Mouse (Mus musculus): ENCODE results near the gene Itga2b. TPM values are rescaled to one million over a fixed set of nuclear protein-coding genes. Genes with fewer than 3 reads are reported as not detected.
A peak's percentile ranks its signal among the peaks of the same experiment; 100 is the strongest.

The Itga2b gene
- 2.2 and 3.7 TPM in 2 replicates for total RNA-seq (2014; rRNA removed)
- polyA plus RNA-seq (2015; fragmentation: Nextera tagmentation; extraction: Ambion mirVana), result 8.7 and 12.4 TPM in 2 replicates

DNA sequence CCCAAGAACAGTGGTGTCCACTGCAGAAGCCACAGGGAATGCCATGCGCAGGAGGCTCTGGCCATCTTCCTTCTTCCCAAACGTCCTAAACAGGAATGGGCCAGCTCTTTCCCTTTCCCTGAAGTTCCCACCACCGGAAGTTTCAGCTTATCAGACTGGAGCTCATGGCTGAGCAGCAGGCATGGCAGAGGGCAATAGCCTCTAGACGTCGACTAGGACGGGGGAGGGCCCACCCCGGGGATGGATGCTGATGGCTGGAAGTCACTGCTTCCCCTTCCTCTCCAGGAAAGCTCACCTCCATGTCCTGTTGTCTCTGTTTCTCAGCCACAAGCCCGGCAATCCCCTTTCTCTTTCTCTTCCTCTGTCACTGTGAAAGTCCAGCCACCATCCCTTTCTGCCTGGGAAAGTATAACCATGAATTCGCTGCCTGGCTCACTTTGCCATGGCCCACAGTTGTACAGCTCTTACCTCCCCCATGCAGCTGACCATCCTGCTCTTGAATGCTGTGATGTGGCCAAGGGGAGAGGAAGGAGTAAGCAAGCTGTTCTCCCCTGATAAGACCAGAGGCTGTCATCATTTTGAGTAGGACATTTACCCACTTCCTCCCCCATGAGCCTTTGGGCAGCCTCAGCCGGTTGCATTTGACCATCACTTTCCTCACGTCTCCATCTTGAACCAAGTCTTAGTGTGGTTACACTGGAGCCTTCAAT, at the start of gene Itga2b:
Gene Itga2b, minus strand, starts transcription at position 475 of the 710 bp plus-strand sequence.
- Histone ChIP-seq H3K4me2 (ENCODE audit: low read depth) (no peak within 1 kb of the TSS), H3K4me1 (ENCODE audit: insufficient read depth) (peaks cover 5% of the 10 kb centered on the region), H3K27ac (ENCODE audit: low read depth, low read length) (0 out of 2 replicates have a peak within 1 kb of the TSS, but pooled peaks have one; percentile 9), H3K9ac (no peak within 1 kb of the TSS), H3K9me3 (ENCODE audit: low read length) (no peaks in the 10 kb centered on the region), H3K27me3 (ENCODE audit: insufficient read depth, low read length) (no peaks in the 10 kb centered on the region), H3K4me3 (ENCODE audit: low read depth, low read length) (no peak within 1 kb of the TSS), H3K36me3 (ENCODE audit: insufficient read depth) (no peaks in the 10 kb centered on the region)
- no peak for TF ChIP-seq CTCF (IDR thresholded peaks at IDR 0.05; ENCODE audit: low read depth)
- WGBS, result 68% methylated on average over 11 of the region's 11 CpGs
- no peak for ATAC-seq
- DNase-seq, result no peak

DNA sequence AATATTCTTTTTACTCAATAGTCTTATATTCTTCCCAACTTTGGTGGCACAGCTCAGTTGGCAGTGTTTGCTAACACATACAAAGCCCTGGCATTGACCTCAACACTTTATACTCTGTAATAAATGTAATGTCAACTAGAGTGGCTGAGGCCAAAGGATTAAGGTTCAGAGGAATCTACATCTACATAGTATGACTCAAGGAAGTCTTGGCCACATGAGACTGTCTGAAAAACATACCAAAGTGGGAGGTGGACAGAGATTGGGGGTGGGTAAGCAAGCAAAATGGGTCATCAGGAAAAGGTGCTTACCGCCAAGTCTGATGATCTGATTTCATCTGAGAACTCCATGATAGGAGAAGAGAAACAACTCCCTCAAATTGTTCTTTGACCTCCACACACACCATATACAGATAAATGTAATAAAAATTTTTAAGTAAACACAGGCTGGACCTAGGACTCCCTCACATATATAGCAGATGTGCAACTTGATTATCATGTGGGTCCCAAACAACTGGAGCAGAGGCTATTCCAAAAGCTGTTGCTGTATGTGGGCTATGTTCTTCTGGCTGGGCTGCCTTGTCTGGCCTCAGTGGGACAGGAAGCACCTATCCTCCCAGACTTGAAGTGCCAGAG, 45.0 kb upstream of the Itga2b start:
- ATAC-seq, result no peak
- WGBS, result 100% methylated on average over 1 of the region's 1 CpGs
- H3K4me2 ChIP-seq (ENCODE audit: low read depth), result no peak overlapping the region
- TF ChIP-seq CTCF (IDR thresholded peaks at IDR 0.05; ENCODE audit: low read depth), result no peak
- H3K9ac ChIP-seq, result no peak overlapping the region
- H3K4me3 ChIP-seq (ENCODE audit: low read depth, low read length), result no peak overlapping the region
- no peaks in the 10 kb centered on the region for H3K27me3 ChIP-seq (ENCODE audit: insufficient read depth, low read length)
- DNase-seq, result no peak
- H3K27ac ChIP-seq (ENCODE audit: low read depth, low read length), result no peak overlapping the region
- no peaks in the 10 kb centered on the region for H3K9me3 ChIP-seq (ENCODE audit: low read length)
- no peaks in the 10 kb centered on the region for H3K4me1 ChIP-seq (ENCODE audit: insufficient read depth)
- H3K36me3 ChIP-seq (ENCODE audit: insufficient read depth), result no peaks in the 10 kb centered on the region

DNA sequence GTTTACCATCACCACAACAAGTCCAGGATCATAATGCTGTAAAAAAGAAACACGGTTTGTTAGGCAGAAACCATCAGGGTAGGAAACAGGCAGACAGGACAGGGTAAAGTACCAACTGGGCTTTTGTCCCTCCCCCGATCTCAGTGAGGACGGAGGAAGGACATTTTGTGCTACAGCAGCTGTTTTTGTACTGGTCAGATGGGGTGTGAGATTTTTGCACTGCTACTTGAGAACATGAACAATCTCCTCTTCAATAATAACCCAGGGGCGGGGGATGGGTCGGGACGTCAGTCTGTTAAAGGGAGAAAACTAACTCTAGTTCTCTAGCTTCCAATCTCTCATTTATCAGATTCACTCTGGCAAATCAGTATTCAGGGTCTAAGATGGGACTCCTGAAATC, 40.3 kb upstream of the Itga2b start:
- Histone ChIP-seq H3K9ac (no peak overlapping the region), H3K4me1 (ENCODE audit: insufficient read depth) (no peaks in the 10 kb centered on the region), H3K27me3 (ENCODE audit: insufficient read depth, low read length) (no peaks in the 10 kb centered on the region), H3K36me3 (ENCODE audit: insufficient read depth) (peaks cover under 1% of the 10 kb centered on the region; the same call in 1 of the 2 replicates), H3K4me3 (ENCODE audit: low read depth, low read length) (no peak overlapping the region), H3K27ac (ENCODE audit: low read depth, low read length) (no peak overlapping the region), H3K9me3 (ENCODE audit: low read length) (no peaks in the 10 kb centered on the region), H3K4me2 (ENCODE audit: low read depth) (no peak overlapping the region)
- no peak for TF ChIP-seq CTCF (IDR thresholded peaks at IDR 0.05; ENCODE audit: low read depth)
- DNase-seq (no peak), ATAC-seq (no peak)
- WGBS, result 61% methylated on average over 6 of the region's 6 CpGs

DNA sequence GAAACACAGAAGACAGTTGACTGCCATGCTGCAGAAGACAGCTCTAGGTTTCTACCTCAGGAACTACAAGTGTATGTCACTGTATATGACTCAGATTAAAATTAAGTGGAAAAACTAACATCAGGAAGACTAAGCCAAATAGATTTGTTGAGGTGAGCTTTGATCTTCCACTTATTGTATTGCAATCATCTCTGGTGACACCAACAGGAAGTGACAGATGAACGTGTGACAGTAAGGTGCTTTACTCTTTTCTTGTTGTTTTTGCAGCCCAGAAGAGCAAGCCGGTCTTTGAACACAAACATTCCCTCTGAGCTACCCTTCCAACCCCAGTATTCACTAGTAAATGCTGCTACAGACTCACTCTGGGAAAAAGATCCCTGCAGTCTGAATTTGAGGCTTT, 26.8 kb upstream of the Itga2b start:
- DNase-seq, result no peak
- no peaks in the 10 kb centered on the region for H3K9me3 ChIP-seq (ENCODE audit: low read length)
- H3K27me3 ChIP-seq (ENCODE audit: insufficient read depth, low read length), result no peaks in the 10 kb centered on the region
- H3K4me2 ChIP-seq (ENCODE audit: low read depth), result no peak overlapping the region
- H3K4me1 ChIP-seq (ENCODE audit: insufficient read depth), result no peaks in the 10 kb centered on the region
- no peak for ATAC-seq
- peaks cover 36% of the 10 kb centered on the region for H3K36me3 ChIP-seq (ENCODE audit: insufficient read depth)
- TF ChIP-seq CTCF (IDR thresholded peaks at IDR 0.05; ENCODE audit: low read depth), result no peak
- 77% methylated on average over 2 of the region's 2 CpGs for WGBS
- no peak overlapping the region for H3K9ac ChIP-seq
- no peak overlapping the region for H3K4me3 ChIP-seq (ENCODE audit: low read depth, low read length)
- no peak overlapping the region for H3K27ac ChIP-seq (ENCODE audit: low read depth, low read length)

DNA sequence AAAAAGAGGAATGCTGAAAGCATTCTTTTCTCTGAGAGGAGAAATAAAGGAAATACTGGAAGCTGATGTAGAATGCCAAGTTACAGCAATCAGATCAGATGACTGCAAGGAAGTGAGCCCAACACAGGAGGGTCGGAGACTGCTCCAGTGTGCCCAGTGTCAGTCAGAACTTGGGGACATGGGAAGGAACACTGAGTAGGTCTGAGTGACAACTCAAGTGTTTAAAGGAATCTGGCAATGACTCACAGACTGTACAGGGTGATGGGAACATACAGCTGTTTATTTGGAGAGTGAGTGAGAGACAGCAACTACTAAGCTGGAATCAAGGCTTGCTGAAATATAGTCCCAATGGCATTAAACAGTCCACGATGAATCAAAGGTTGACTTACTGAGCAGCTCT, 26.3 kb upstream of the Itga2b start:
- 93% methylated on average over 2 of the region's 2 CpGs for WGBS
- no peak overlapping the region for H3K4me3 ChIP-seq (ENCODE audit: low read depth, low read length)
- no peak for TF ChIP-seq CTCF (IDR thresholded peaks at IDR 0.05; ENCODE audit: low read depth)

DNA sequence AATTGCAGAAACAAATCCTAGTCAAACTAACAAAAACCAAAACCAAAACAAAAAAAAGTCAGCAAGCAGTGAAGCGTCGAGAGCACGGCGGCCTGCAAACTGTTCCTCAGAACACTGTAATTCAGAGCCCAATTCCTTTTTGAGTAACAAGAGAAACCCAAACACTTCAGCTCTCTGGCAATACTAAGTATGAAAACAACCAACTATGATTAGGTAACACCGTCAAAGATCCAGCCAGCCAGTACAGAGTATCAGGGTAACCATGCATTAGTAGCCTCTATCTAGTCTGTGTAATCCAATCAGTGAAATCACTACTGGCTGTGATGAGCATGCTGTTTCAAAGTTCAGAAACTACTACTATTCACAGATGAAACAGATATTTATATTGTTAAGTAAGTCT, 25.8 kb upstream of the Itga2b start:
- DNase-seq (no peak), ATAC-seq (no peak)
- no peak overlapping the region for H3K4me3 ChIP-seq (ENCODE audit: low read depth, low read length)
- H3K27me3 ChIP-seq (ENCODE audit: insufficient read depth, low read length), result no peaks in the 10 kb centered on the region
- TF ChIP-seq CTCF (IDR thresholded peaks at IDR 0.05; ENCODE audit: low read depth), result no peak
- no peak overlapping the region for H3K4me2 ChIP-seq (ENCODE audit: low read depth)
- H3K27ac ChIP-seq (ENCODE audit: low read depth, low read length), result no peak overlapping the region
- H3K4me1 ChIP-seq (ENCODE audit: insufficient read depth), result no peaks in the 10 kb centered on the region
- H3K9me3 ChIP-seq (ENCODE audit: low read length), result no peaks in the 10 kb centered on the region
- WGBS, result 96% methylated on average over 5 of the region's 5 CpGs
- H3K36me3 ChIP-seq (ENCODE audit: insufficient read depth), result peaks cover 35% of the 10 kb centered on the region
- H3K9ac ChIP-seq, result no peak overlapping the region

More for the DNA sequence above, 26.3 kb upstream of the Itga2b start:
- ATAC-seq (no peak), DNase-seq (no peak)
- Histone ChIP-seq H3K4me1 (ENCODE audit: insufficient read depth) (no peaks in the 10 kb centered on the region), H3K27ac (ENCODE audit: low read depth, low read length) (no peak overlapping the region), H3K27me3 (ENCODE audit: insufficient read depth, low read length) (no peaks in the 10 kb centered on the region), H3K9ac (no peak overlapping the region), H3K4me2 (ENCODE audit: low read depth) (no peak overlapping the region), H3K36me3 (ENCODE audit: insufficient read depth) (peaks cover 36% of the 10 kb centered on the region), H3K9me3 (ENCODE audit: low read length) (no peaks in the 10 kb centered on the region)

DNA sequence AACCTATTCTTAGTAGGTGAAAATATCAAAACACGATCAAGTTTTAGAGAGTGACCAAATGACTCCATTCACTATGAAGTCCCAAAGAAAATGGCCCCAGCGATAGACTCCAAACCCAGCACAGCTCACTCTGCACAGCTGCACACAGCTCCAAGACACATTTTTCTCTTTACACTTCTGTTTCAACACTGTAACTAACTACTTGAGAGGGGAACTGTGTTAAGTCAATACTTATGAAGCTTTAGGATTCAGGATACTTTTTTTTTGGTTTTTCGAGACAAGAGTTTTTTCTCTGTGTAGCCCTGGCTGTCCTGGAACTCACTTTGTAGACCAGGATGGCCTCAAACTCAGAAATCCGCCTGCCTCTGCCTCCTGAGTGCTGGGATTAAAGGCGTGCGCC, 25.2 kb upstream of the Itga2b start:
- TF ChIP-seq CTCF (IDR thresholded peaks at IDR 0.05; ENCODE audit: low read depth), result no peak
- no peak for DNase-seq
- no peak overlapping the region for H3K4me2 ChIP-seq (ENCODE audit: low read depth)
- ATAC-seq, result no peak
- H3K36me3 ChIP-seq (ENCODE audit: insufficient read depth), result peaks cover 32% of the 10 kb centered on the region
- no peak overlapping the region for H3K9ac ChIP-seq
- no peak overlapping the region for H3K4me3 ChIP-seq (ENCODE audit: low read depth, low read length)
- no peak overlapping the region for H3K27ac ChIP-seq (ENCODE audit: low read depth, low read length)
- no peaks in the 10 kb centered on the region for H3K9me3 ChIP-seq (ENCODE audit: low read length)
- H3K4me1 ChIP-seq (ENCODE audit: insufficient read depth), result no peaks in the 10 kb centered on the region
- H3K27me3 ChIP-seq (ENCODE audit: insufficient read depth, low read length), result no peaks in the 10 kb centered on the region
- WGBS, result 92% methylated on average over 6 of the region's 6 CpGs

Measured in forebrain, postnatal 0 days (tissue).